Mouse (Mus musculus): ENCODE results near the gene Smn1.
A peak's percentile ranks its signal among the peaks of the same experiment; 100 is the strongest.
"Not testable (repeated sequence)": the region's sequence is repeated elsewhere in the genome, so short reads cannot be mapped to it uniquely, and the experiment has no call there.

The Smn1 gene

GRCm38 (mm10) chr13:100124423-100125257, at the start of gene Smn1:
Gene Smn1 (plus strand): TSS chr13:100124852.
- peak; percentile 94 for DNase-seq (ENCODE audit: low read depth)

- DNase-seq (ENCODE audit: low read depth) = no peak
Measured at GRCm38 (mm10) chr13:100098808-100099207, 25.8 kb upstream of the Smn1 start.

GRCm38 (mm10) chr13:100103052-100103658, 21.5 kb upstream of the Smn1 start:
- peak; percentile 66 for DNase-seq (ENCODE audit: low read depth)

GRCm38 (mm10) chr13:100103748-100104254, 20.9 kb upstream of the Smn1 start, which contains the start of gene Bdp1:
Gene Bdp1 (minus strand): TSS chr13:100104070.
- peak; percentile 90 for DNase-seq (ENCODE audit: low read depth)

GRCm38 (mm10) chr13:100107652-100108472, 16.8 kb upstream of the Smn1 start, which contains the start of gene Serf1:
Gene Serf1 (plus strand): TSS chr13:100108012.
- peak; percentile 65 for DNase-seq (ENCODE audit: low read depth)

- peak; percentile 40 for DNase-seq (ENCODE audit: low read depth)
Measured at GRCm38 (mm10) chr13:100112218-100112972, 12.3 kb upstream of the Smn1 start.

- peak; percentile 31 for DNase-seq (ENCODE audit: low read depth)
Measured at GRCm38 (mm10) chr13:100123970-100124369, 682 bp upstream of the Smn1 start.

- no peak for DNase-seq (ENCODE audit: low read depth)
Measured at GRCm38 (mm10) chr13:100125258-100125643, 599 bp downstream of the Smn1 start.

GRCm38 (mm10) chr13:100141646-100142314, 17.1 kb downstream of the Smn1 start:
- DNase-seq (ENCODE audit: low read depth) = peak; percentile 17

GRCm38 (mm10) chr13:100152659-100153058, 28.0 kb downstream of the Smn1 start:
- DNase-seq (ENCODE audit: low read depth) = peak; percentile 81

GRCm38 (mm10) chr13:100156624-100157023, 32.0 kb downstream of the Smn1 start:
- DNase-seq (ENCODE audit: low read depth) = peak; percentile 56

GRCm38 (mm10) chr13:100161171-100161870, 36.7 kb downstream of the Smn1 start:
- not testable (repeated sequence) for DNase-seq (ENCODE audit: low read depth)

- DNase-seq (ENCODE audit: low read depth) = not testable (repeated sequence)
Measured at GRCm38 (mm10) chr13:100162467-100162866, 37.8 kb downstream of the Smn1 start.

- not testable (repeated sequence) for DNase-seq (ENCODE audit: low read depth)
Measured at GRCm38 (mm10) chr13:100166378-100166777, 41.7 kb downstream of the Smn1 start.

- not testable (repeated sequence) for DNase-seq (ENCODE audit: low read depth)
Measured at GRCm38 (mm10) chr13:100174360-100174759, 49.7 kb downstream of the Smn1 start.

- DNase-seq (ENCODE audit: low read depth) = peak; percentile 86
Measured at GRCm38 (mm10) chr13:100183111-100183510, 58.5 kb downstream of the Smn1 start.
